In genomic region chr11:79273039-79273438, GRCm38 (mm10) we compare ENCODE assay signal across 26 mouse cellular contexts. TPM values are rescaled to one million over a fixed set of nuclear protein-coding genes. Genes with fewer than 3 reads are reported as not detected.
"Had no signal": no experiment of that assay in that cellular context is flagged by ENCODE, and none has a peak within 500 bp of the region (broad histone marks: within the 10 kb centered on the region; RNA-seq: fewer than 3 reads in every experiment).

No protein-coding gene starts in this region.

- H3K4me3 ChIP-seq: limb, embryonic 12.5 days; limb, embryonic 15.5 days; liver, embryonic 13.5 days had no signal

- H3K4me2 ChIP-seq: limb, embryonic 12.5 days; limb, embryonic 15.5 days; liver, embryonic 13.5 days; midbrain, embryonic 11.5 days had no signal

- H3K27me3 ChIP-seq: limb, embryonic 12.5 days; limb, embryonic 15.5 days; liver, embryonic 13.5 days had no signal

- H3K4me1 ChIP-seq: limb, embryonic 15.5 days had no signal

- H3K36me3 ChIP-seq: limb, embryonic 12.5 days; limb, embryonic 15.5 days; liver, embryonic 13.5 days had no signal

- H3K9me3 ChIP-seq: limb, embryonic 12.5 days; limb, embryonic 15.5 days; liver, embryonic 13.5 days had no signal

- ATAC-seq: inflammation-experienced regulatory T-cells, adult 6 months had no signal

- DNase-seq: kidney, adult 18-20 months; kidney, adult 9 months; kidney, postnatal 14 days; kidney, postnatal 4 days; left cerebral cortex, postnatal 4 days; liver, embryonic 13.5 days; lung, adult 2 months; lung, postnatal 14 days; lung, postnatal 4 days; midbrain, embryonic 14.5 days; right cerebral cortex, postnatal 14 days; spleen, adult 18-20 months; thymus, adult 18-20 months; thymus, postnatal 36 days had no signal

- H3K9ac ChIP-seq: limb, embryonic 12.5 days; limb, embryonic 15.5 days; liver, embryonic 13.5 days had no signal

- H3K27ac ChIP-seq: limb, embryonic 12.5 days; limb, embryonic 15.5 days; liver, embryonic 13.5 days had no signal

RNA-seq across cellular contexts. Expression of gene Gm9964, which starts 23.7 kb away (rescaled TPM):
- total RNA-seq: megakaryocyte progenitor cell, adult 5-6 weeks; megakaryocyte-erythroid progenitor cell, adult 5-6 weeks; midbrain, postnatal 0 days had no signal
- polyA plus RNA-seq: inflammation-experienced regulatory T-cells, adult 6 months; kidney, embryonic 16.5 days; limb, embryonic 12.5 days; limb, embryonic 15.5 days; liver, embryonic 13.5 days; liver, embryonic 16.5 days; lung, adult 2 months; lung, embryonic 16.5 days; midbrain, embryonic 11.5 days; midbrain, embryonic 14.5 days; neural tube, embryonic 11.5 days; urinary bladder, adult 2 months had no signal
